Mouse (Mus musculus): ENCODE data around the gene Tex35. TPM values are rescaled to one million over a fixed set of nuclear protein-coding genes. Genes with fewer than 3 reads are reported as not detected.

The Tex35 gene
- total RNA-seq, 1 experiment from 2014 or later, result not detected

- ATAC-seq (replicated peaks in 1 of 2; ENCODE audit: insufficient read depth in 1 of 2, low FRiP score in 2 of 2, low TSS enrichment in 1 of 2, low read depth in 1 of 2, poor library complexity in 2 of 2, severe bottlenecking in 2 of 2), result no peak
Measured at GRCm38 (mm10) chr1:157063318-157064115, 45.0 kb downstream of the Tex35 start.

- no peak for ATAC-seq (replicated peaks in 1 of 2; ENCODE audit: insufficient read depth in 1 of 2, low FRiP score in 2 of 2, low TSS enrichment in 1 of 2, low read depth in 1 of 2, poor library complexity in 2 of 2, severe bottlenecking in 2 of 2)
Measured at GRCm38 (mm10) chr1:157062445-157062825, 46.0 kb downstream of the Tex35 start.

- ATAC-seq (replicated peaks in 1 of 2; ENCODE audit: insufficient read depth in 1 of 2, low FRiP score in 2 of 2, low TSS enrichment in 1 of 2, low read depth in 1 of 2, poor library complexity in 2 of 2, severe bottlenecking in 2 of 2), result no peak
Measured at GRCm38 (mm10) chr1:157061800-157062444, 46.6 kb downstream of the Tex35 start.

GRCm38 (mm10) chr1:157061170-157061569 is 47.3 kb downstream of the Tex35 start:
- ATAC-seq (replicated peaks in 1 of 2; ENCODE audit: insufficient read depth in 1 of 2, low FRiP score in 2 of 2, low TSS enrichment in 1 of 2, low read depth in 1 of 2, poor library complexity in 2 of 2, severe bottlenecking in 2 of 2), result no peak

- ATAC-seq (replicated peaks in 1 of 2; ENCODE audit: insufficient read depth in 1 of 2, low FRiP score in 2 of 2, low TSS enrichment in 1 of 2, low read depth in 1 of 2, poor library complexity in 2 of 2, severe bottlenecking in 2 of 2), result no peak
Measured at GRCm38 (mm10) chr1:157060441-157061135, 47.9 kb downstream of the Tex35 start.

GRCm38 (mm10) chr1:157055901-157056300 is 52.6 kb downstream of the Tex35 start:
- ATAC-seq (replicated peaks in 1 of 2; ENCODE audit: insufficient read depth in 1 of 2, low FRiP score in 2 of 2, low TSS enrichment in 1 of 2, low read depth in 1 of 2, poor library complexity in 2 of 2, severe bottlenecking in 2 of 2), result no peak

GRCm38 (mm10) chr1:157055288-157055831 is 53.1 kb downstream of the Tex35 start:
- ATAC-seq (replicated peaks in 1 of 2; ENCODE audit: insufficient read depth in 1 of 2, low FRiP score in 2 of 2, low TSS enrichment in 1 of 2, low read depth in 1 of 2, poor library complexity in 2 of 2, severe bottlenecking in 2 of 2), result no peak; a peak in 1 of 4 replicates

- ATAC-seq (replicated peaks in 1 of 2; ENCODE audit: insufficient read depth in 1 of 2, low FRiP score in 2 of 2, low TSS enrichment in 1 of 2, low read depth in 1 of 2, poor library complexity in 2 of 2, severe bottlenecking in 2 of 2), result no peak
Measured at GRCm38 (mm10) chr1:157054659-157055058, 53.8 kb downstream of the Tex35 start.

GRCm38 (mm10) chr1:157049886-157050285 is 58.6 kb downstream of the Tex35 start:
- ATAC-seq (replicated peaks in 1 of 2; ENCODE audit: insufficient read depth in 1 of 2, low FRiP score in 2 of 2, low TSS enrichment in 1 of 2, low read depth in 1 of 2, poor library complexity in 2 of 2, severe bottlenecking in 2 of 2), result no peak

Other genes with a start within 250 kb of the Tex35 start
- gene Ralgps2, start 169.1 kb downstream of the Tex35 start, total RNA-seq (2017), result 43.3 and 45.3 TPM in 2 replicates

Measured in hematopoietic stem cell, adult 5-6 weeks (primary cell).